Mouse (Mus musculus) adrenal gland, adult (tissue): ENCODE data around the gene Rgmb.

Source experiments
- DNase-seq, 2 experiments: peaks; one replicate each; pipeline ENCODE4 v3.0.0; 2022 to 2023; ENCODE audit warnings: low spot score in 1 of 2; ENCODE audit not compliant: inconsistent age in 2 of 2

Gene Rgmb

DNA sequence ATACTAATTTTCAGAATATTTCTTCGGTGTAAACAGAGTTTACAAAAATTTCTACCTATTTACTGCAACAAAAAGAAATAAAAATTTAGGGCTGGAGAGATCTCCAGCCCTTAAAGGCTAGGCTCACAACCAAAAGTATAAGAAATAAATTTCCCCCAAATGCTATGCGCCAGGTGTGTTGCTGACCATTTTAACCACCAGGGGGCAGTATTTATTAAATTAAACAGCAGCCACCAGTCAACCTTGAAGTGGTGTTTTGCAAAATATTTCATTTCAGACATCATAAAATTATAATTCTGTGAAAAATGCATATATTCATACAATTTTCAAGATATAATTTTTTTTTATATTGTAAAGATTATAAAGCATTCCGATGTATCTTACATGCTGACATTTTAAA lies 43.8 kb downstream of the Rgmb start:
- peak in 1 of 2 experiments; percentile 70 for DNase-seq

DNA sequence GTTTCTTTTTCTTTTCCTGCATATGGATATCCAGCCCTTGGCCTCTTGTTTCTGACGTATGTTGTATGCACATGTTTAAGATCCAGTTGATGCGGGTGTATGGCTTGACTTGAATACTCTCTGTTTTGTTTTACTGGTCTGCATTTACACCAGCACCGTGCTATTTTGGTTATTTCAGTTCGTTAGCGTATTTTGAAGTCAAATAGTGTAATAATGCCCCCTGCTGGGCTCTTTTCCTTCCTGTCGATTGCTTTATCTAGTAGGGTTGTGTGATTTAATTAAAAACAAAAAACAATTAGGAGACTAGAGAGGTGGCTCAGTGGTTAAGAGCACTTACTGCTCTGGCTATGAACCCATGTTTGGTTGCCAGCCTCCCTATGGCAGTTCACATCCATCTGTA lies 52.9 kb downstream of the Rgmb start:
- DNase-seq: peak in 1 of 2 experiments; percentile 45

DNA sequence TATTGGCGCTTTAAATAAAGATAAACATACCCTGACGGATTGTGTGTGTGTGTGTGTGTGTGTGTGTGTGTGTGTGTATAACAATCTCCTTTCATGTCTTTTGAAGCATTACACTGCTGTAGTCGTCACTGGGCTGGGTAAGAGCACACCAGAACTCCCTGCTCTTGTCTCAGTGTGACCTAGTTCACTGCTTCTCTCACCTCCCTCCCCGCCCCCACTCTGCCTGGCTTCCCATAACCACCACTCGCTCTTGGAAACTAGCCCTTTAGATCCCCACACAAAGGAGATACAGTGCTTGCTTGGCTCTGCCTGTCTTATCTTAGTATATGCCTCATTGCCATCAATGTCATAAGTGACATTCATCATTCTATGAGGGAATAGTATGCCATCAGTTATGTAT lies 54.5 kb downstream of the Rgmb start:
- no peak for DNase-seq

DNA sequence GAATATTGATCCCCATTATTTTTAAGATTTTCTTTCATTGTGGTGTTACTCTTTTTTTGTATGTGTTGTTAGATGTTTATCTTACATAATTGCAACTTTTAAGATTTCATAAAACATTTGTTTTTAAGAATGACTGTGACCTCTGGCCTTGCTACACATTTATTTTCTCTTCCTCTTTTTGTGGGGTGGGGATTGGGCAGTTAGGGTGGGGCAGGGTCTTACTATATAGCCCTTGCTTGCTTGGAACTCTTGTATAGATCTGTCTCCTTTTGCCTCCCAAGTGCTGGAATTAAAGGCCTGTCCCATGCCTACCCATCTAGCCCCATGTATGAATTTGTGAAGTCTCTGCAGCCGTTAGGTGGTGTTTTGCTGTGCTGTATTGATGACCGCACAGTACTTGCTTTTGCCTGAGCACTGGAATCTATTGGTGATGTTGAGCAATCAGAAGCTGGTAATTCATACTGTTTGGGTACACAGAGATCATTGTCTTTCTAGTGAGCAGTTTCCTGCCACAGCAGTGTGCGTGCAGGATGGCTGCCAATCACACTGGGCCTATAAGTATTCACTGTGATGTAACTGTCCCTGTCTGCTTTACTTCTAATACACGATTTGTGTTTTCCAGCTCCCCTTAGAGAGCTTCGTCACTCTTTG lies 56.1 kb downstream of the Rgmb start:
- no peak for DNase-seq

DNA sequence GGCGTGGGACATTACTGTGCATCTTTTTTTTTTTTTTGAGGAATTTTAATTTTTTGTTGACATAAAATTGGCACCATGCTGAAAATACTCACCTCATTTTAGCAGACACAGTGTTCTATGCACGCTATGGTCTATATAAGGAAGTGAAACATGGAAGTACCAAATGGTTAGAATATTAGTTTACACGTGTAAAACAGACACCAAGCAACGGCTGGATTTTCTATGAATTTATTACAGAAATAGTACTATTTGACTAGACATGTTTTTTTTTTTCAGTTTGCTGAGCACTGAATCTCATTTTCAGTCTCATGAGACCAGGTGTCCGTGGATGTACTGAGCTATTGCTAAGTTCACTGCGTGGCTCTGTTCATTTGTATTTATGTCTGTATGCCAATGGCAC lies 56.9 kb downstream of the Rgmb start:
- DNase-seq: no peak

DNA sequence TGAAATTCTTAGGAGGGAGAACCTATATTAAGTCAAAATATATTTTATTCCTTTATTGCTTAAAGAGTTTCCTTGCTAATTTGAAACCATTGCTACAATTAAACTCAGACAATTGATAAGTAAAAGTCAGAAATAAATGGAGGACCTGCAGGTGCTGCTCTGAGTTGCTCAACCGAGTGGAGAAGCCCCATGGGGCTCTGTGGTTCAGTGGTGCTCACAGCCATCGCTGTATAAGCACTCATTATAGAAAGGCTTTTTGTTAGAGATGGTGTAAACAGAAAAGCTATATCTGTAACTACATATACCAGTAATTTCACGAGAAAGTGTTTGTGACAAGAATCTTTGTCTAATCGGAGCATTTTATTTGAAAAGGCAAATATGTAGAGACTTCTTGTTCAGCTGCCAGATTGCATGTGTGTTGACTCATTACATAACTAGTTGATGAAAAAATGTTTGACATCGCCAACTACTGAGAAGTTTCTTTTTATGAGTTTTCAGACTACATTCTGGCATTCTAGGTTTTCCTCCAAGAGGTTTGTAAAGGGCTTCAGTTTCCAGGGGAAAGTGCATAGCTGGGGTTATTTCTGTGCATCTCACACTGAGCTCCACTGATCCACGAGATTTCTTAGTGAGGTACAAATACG lies 61.6 kb downstream of the Rgmb start:
- no peak for DNase-seq

DNA sequence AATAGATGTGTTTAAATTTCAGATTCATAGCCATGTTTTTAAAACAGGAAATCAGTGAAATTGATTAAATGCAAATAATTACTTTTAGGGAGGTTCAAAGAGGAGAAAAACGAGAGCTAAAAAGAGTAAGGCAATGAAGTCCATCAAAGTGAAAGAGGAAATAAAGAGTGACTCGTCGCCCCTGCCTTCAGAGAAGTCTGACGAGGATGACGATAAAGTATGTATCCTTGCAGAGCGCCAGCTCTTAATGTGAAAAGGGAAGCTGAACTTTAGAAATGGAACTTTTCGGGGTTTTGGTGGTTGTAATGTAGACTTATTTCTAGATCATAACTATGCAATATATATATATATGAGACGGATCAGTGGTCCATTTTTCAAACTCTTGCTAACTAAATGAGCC lies 69.6 kb downstream of the Rgmb start:
- no peak for DNase-seq
